Mouse (Mus musculus) heart, embryonic 15.5 days (tissue): ENCODE measurements around the gene Ccdc34. TPM values are rescaled to one million over a fixed set of nuclear protein-coding genes. Genes with fewer than 3 reads are reported as not detected.
A peak's percentile ranks its signal among the peaks of the same experiment; 100 is the strongest.

ENCODE experiments used
- ATAC-seq: fragments of 200-750 bp; cut with Nextera tagmentation; replicated peaks from 2 replicates; pipeline ENCODE4 v1.8.0; 2017; ENCODE audit warnings: low read depth, moderate TSS enrichment; ENCODE audit not compliant: insufficient number of reproducible peaks, insufficient read depth, low FRiP score
- H3K27ac ChIP-seq: fragments of 300-500 bp; sonication (generic); 2 replicates; pipeline ENCODE4 v1.5.1; 2015; ENCODE audit warnings: mild to moderate bottlenecking, inconsistent platforms
- H3K27me3 ChIP-seq: fragments of 300-500 bp; sonication (generic); 2 replicates; pipeline ENCODE4 v1.6.1; 2015; ENCODE audit warnings: inconsistent platforms
- H3K36me3 ChIP-seq: fragments of 300-500 bp; sonication (generic); 2 replicates; pipeline ENCODE4 v1.6.1; 2015; ENCODE audit warnings: mild to moderate bottlenecking, inconsistent platforms
- H3K4me1 ChIP-seq: fragments of 300-500 bp; sonication (generic); replicated peaks from 2 replicates; pipeline ENCODE4 v1.6.1; 2015; ENCODE audit warnings: inconsistent platforms
- H3K4me2 ChIP-seq: fragments of 300-500 bp; sonication (generic); 2 replicates; pipeline ENCODE4 v1.6.1; 2015; ENCODE audit warnings: inconsistent platforms, mild to moderate bottlenecking, moderate library complexity
- H3K4me3 ChIP-seq: fragments of 300-500 bp; sonication (generic); 2 replicates; pipeline ENCODE4 v1.5.1; 2015; ENCODE audit warnings: mild to moderate bottlenecking, inconsistent platforms
- H3K9ac ChIP-seq: fragments of 300-500 bp; sonication (generic); 2 replicates; pipeline ENCODE4 v1.6.1; 2015; ENCODE audit warnings: mild to moderate bottlenecking, inconsistent platforms
- H3K9me3 ChIP-seq: fragments of 300-500 bp; sonication (generic); replicated peaks from 2 replicates; pipeline ENCODE4 v1.6.1; 2016; ENCODE audit warnings: inconsistent platforms
- WGBS: fragments of 180-500 bp; shearing (Covaris S2); methylation state at CpG from one replicate; pipeline ENCODE4 v1.1.7; 2015; ENCODE audit warnings: mixed read lengths; 5-methylcytosine and 5-hydroxymethylcytosine counted together
- polyA plus RNA-seq: library from polyadenylated mRNA; unstranded; fragments of >200 nt; fragmentation: Nextera tagmentation; extraction: Ambion mirVana; gene quantifications from 2 replicates; pipeline ENCODE4 v1.2.1, GENCODE M21; 2015

Gene Ccdc34
- polyA plus RNA-seq, 1 experiment from 2014 or later = 29.8 TPM

DNA sequence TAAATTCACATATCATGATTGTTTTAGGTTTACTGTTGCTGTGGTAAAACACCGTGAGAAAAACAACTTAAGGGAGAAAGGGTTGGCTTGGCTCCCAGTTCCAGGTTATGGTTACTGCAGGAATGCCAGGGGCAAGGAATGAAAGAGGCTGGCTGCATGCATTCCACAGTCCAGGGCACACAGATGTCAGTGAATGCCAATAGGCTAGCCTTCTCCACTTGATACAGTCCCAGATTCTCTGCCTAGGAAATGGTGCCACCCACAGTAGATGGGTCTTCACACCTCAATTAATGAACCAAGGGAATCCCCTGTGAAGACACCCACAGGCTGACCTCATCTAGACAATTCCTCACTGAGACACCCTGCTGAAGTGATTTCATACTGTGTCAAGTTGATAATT lies 12.9 kb upstream of the Ccdc34 start:
- H3K9me3 ChIP-seq = no peaks in the 10 kb centered on the region
- H3K27me3 ChIP-seq = no peaks in the 10 kb centered on the region
- peaks cover 39% of the 10 kb centered on the region for H3K36me3 ChIP-seq
- H3K27ac ChIP-seq = no peak overlapping the region
- 59% methylated on average over 1 of the region's 1 CpGs for WGBS
- ATAC-seq = no peak
- H3K4me3 ChIP-seq = no peak overlapping the region
- H3K9ac ChIP-seq = no peak overlapping the region
- H3K4me1 ChIP-seq = no peaks in the 10 kb centered on the region
- H3K4me2 ChIP-seq = no peak overlapping the region

DNA sequence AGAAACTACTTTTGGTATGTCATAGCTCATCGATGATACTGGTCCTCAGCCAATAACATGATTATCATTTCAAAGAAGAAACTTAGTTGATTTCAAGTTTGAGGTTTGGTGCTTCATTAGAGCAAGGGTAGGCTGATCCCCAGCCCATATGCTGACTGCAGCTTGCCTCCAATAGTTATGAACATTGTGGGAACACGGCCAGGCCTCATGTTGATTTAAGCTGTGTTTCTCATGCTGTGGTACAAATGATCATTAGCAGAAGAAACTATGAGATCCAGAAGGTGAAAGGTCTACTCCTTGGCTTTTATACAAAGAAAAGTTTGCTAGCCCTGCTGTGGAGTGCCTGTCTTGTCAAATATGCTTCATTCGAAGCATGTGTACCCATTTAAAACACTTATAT lies 12.5 kb upstream of the Ccdc34 start:
- ATAC-seq = no peak
- H3K36me3 ChIP-seq = peaks cover 35% of the 10 kb centered on the region
- H3K27ac ChIP-seq = no peak overlapping the region
- WGBS = 78% methylated on average over 3 of the region's 3 CpGs
- H3K27me3 ChIP-seq = no peaks in the 10 kb centered on the region
- no peak overlapping the region for H3K9ac ChIP-seq
- no peak overlapping the region for H3K4me3 ChIP-seq
- no peaks in the 10 kb centered on the region for H3K9me3 ChIP-seq
- no peaks in the 10 kb centered on the region for H3K4me1 ChIP-seq
- no peak overlapping the region for H3K4me2 ChIP-seq

GRCm38 (mm10) chr2:110005596-110006239 lies 11.9 kb upstream of the Ccdc34 start:
- H3K4me2 ChIP-seq = no peak overlapping the region
- no peaks in the 10 kb centered on the region for H3K9me3 ChIP-seq
- no peaks in the 10 kb centered on the region for H3K27me3 ChIP-seq
- peaks cover 35% of the 10 kb centered on the region for H3K36me3 ChIP-seq
- no peak overlapping the region for H3K9ac ChIP-seq
- WGBS = 68% methylated on average over 3 of the region's 3 CpGs
- H3K4me1 ChIP-seq = no peaks in the 10 kb centered on the region
- no peak overlapping the region for H3K4me3 ChIP-seq
- no peak for ATAC-seq
- no peak overlapping the region for H3K27ac ChIP-seq

DNA sequence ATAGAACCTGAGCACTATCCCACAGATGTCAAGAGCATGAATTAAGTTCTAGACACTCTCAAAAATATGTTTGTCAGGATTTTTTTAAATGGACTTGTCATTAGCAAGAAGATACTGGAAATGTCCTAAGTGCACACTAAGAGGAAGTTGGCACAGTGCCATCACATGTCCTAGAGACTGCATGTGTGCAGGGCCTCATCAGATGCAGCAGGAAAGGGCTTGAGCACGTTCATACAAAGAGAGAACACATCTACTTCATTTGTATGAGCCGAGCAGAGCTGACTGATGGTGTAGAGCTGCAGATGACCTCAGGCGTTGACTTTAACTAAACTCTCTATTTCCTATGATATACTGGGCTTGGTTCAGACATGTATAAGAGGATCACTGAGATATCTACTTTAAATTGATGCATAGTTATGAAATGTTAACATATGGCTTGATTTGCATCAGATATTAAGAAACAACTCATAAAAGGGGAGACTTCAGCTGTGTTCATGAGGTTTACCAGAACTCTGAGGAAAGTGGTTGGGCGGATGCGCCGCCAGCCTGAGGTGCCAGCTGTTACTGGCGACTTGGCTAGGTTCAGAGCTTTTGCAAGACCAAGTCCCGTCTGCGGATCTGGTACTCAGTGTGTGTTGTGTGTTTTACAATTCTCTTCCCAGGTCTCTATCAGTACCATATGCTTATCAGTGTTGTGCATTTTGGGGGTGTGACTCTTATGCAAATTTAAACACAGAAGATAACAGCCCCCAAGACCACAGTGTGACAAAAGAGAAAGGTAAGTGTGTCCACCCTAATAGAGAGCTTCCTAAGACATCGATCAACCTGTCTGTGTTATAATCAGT lies 10.0 kb upstream of the Ccdc34 start:
- WGBS = 85% methylated on average over 10 of the region's 10 CpGs
- Histone ChIP-seq H3K4me3 (no peak overlapping the region), H3K9ac (no peak overlapping the region), H3K27me3 (no peaks in the 10 kb centered on the region), H3K4me2 (no peak overlapping the region), H3K36me3 (peaks cover 35% of the 10 kb centered on the region), H3K27ac (no peak overlapping the region), H3K9me3 (no peaks in the 10 kb centered on the region), H3K4me1 (no peaks in the 10 kb centered on the region)
- ATAC-seq = no peak

DNA sequence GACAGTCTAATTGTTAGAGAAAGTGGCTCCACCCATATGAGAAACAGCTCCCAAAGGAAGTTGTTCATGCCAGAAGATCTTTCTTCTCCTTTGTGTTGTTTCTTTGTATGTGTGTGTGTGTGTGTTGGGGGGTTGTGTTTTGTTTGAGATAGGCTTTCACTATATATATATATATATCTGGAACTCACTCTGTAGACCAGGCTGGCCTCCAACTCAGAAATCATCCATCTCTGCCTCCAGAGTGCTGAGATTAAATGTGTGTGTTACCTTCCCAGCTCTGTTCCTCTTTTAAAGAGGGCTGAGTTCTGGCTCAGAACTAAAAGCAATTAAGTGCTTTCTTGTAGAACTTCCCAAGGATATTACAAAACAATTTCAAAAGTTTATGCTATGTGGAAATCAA lies 8.2 kb upstream of the Ccdc34 start:
- H3K27ac ChIP-seq = no peak overlapping the region
- H3K4me1 ChIP-seq = no peaks in the 10 kb centered on the region
- no peak for ATAC-seq
- H3K9ac ChIP-seq = no peak overlapping the region
- H3K36me3 ChIP-seq = peaks cover 35% of the 10 kb centered on the region
- H3K9me3 ChIP-seq = no peaks in the 10 kb centered on the region
- H3K4me3 ChIP-seq = no peak overlapping the region
- no peaks in the 10 kb centered on the region for H3K27me3 ChIP-seq
- H3K4me2 ChIP-seq = no peak overlapping the region

DNA sequence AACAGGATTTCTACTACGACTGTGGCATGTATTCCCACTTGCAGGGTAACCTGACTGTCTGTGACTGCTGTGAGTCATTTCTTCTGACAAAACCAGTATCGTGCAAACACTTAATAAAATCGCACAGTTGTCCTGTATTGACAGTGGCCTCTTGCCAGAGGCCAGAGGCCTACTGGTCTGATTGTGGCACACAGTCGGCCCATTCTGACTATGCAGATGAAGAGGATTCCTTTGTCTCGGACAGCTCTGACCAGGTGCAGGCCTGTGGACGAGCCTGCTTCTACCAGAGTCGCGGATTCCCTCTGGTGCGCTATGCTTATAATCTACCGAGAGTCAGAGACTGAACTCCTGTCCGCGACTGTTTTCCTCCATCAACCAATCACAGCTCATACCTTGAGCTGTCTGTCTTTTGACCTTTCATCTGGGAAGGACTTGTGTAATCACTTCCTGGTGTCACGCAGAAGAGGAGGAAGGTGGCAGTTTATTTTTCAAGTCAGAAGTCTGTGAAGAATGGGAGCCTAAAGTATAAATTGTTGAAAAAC lies 5.4 kb upstream of the Ccdc34 start:
- no peak overlapping the region for H3K27ac ChIP-seq
- no peak overlapping the region for H3K9ac ChIP-seq
- H3K4me1 ChIP-seq = peaks cover 4% of the 10 kb centered on the region
- no peaks in the 10 kb centered on the region for H3K27me3 ChIP-seq
- H3K36me3 ChIP-seq = peaks cover 21% of the 10 kb centered on the region
- H3K4me3 ChIP-seq = no peak overlapping the region
- no peak overlapping the region for H3K4me2 ChIP-seq
- H3K9me3 ChIP-seq = no peaks in the 10 kb centered on the region
- no peak for ATAC-seq
- 89% methylated on average over 13 of the region's 13 CpGs for WGBS

GRCm38 (mm10) chr2:110017087-110017486 lies 530 bp upstream of the Ccdc34 start:
- peak overlapping the region; percentile 89 for H3K9ac ChIP-seq
- WGBS = 40% methylated on average over 7 of the region's 7 CpGs

DNA sequence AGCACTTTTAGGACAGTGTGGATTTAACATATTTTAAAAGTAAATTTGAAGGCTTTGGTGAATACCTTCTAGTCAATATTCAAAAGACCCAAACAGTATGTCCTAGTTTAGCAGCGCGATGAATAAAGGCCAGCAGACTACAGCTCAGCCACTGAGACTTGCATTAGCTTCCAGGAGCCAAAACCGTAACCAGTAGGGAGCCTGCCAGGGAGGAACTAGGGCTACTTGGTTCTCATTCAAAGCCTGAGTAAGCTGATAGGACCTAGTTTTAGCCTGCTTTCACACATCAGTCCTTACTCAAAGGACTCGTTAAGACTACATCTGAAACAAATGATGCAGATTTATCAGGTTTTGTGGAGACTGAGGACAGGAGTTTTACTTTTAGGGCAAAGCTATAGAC lies 2.0 kb downstream of the Ccdc34 start:
- 83% methylated on average over 4 of the region's 4 CpGs for WGBS
- Histone ChIP-seq H3K27me3 (no peaks in the 10 kb centered on the region), H3K27ac (no peak overlapping the region), H3K9ac (peak overlapping the region; percentile 31; the same call in 1 of the 2 replicates), H3K4me1 (peaks cover 26% of the 10 kb centered on the region), H3K9me3 (no peaks in the 10 kb centered on the region), H3K36me3 (peaks cover 4% of the 10 kb centered on the region; the same call in 1 of the 2 replicates), H3K4me2 (peak overlapping the region; percentile 85), H3K4me3 (0 out of 2 replicates have a peak overlapping the region, but pooled peaks have one; percentile 5)
- ATAC-seq = no peak

More at GRCm38 (mm10) chr2:110017087-110017486, 530 bp upstream of the Ccdc34 start:
- H3K4me1 ChIP-seq = peaks cover 24% of the 10 kb centered on the region
- H3K27ac ChIP-seq = no peak overlapping the region
- H3K4me3 ChIP-seq = peak overlapping the region; percentile 87
- H3K4me2 ChIP-seq = peak overlapping the region; percentile 85
- no peaks in the 10 kb centered on the region for H3K27me3 ChIP-seq
- peaks cover 8% of the 10 kb centered on the region for H3K36me3 ChIP-seq
- H3K9me3 ChIP-seq = no peaks in the 10 kb centered on the region
- no peak for ATAC-seq

- no peaks in the 10 kb centered on the region for H3K27me3 ChIP-seq
- peaks cover 26% of the 10 kb centered on the region for H3K4me1 ChIP-seq
- no peak overlapping the region for H3K4me3 ChIP-seq
- WGBS = 90% methylated on average over 1 of the region's 1 CpGs
- no peak overlapping the region for H3K27ac ChIP-seq
- H3K4me2 ChIP-seq = 0 out of 2 replicates have a peak overlapping the region, but pooled peaks have one; percentile 85
- no peak for ATAC-seq
- peaks cover 4% of the 10 kb centered on the region; the same call in 1 of the 2 replicates for H3K36me3 ChIP-seq
- no peak overlapping the region for H3K9ac ChIP-seq
- H3K9me3 ChIP-seq = no peaks in the 10 kb centered on the region
Observed at GRCm38 (mm10) chr2:110020430-110020829, 2.8 kb downstream of the Ccdc34 start.

DNA sequence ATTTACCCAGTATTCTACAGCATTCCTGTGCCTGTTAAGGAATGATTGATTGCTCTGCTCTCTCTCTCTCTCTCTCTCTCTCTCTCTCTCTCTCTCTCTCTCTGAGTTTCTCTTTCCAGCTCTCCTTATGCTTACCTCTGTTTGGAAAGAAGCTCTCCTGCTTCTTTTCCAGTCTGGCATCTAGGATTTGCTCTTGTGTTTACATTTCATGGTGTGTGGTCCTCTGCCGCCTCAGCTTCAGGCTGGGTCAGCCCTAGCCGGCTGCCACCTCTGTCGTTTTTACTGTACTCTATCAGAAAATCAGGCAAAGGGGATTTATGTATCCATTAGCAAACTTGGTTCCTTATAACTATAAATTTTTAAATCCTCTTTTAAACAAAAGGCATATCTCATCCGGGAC lies 18.6 kb downstream of the Ccdc34 start:
- H3K36me3 ChIP-seq = peaks cover 9% of the 10 kb centered on the region
- peaks cover 14% of the 10 kb centered on the region; the same call in 1 of the 2 replicates for H3K4me1 ChIP-seq
- H3K4me2 ChIP-seq = no peak overlapping the region; the same call in 1 of the 2 replicates
- WGBS = 30% methylated on average over 4 of the region's 4 CpGs
- ATAC-seq = no peak
- H3K27me3 ChIP-seq = no peaks in the 10 kb centered on the region
- no peaks in the 10 kb centered on the region for H3K9me3 ChIP-seq
- H3K9ac ChIP-seq = no peak overlapping the region
- no peak overlapping the region for H3K4me3 ChIP-seq
- peak overlapping the region; percentile 64; the same call in 1 of the 2 replicates for H3K27ac ChIP-seq

- 43% methylated on average over 4 of the region's 4 CpGs for WGBS
- peaks cover 14% of the 10 kb centered on the region; the same call in 1 of the 2 replicates for H3K4me1 ChIP-seq
- peak overlapping the region; percentile 3; the same call in 1 of the 2 replicates for H3K4me2 ChIP-seq
- peak overlapping the region; percentile 64 for H3K27ac ChIP-seq
- no peak for ATAC-seq
- no peaks in the 10 kb centered on the region for H3K27me3 ChIP-seq
- H3K9ac ChIP-seq = no peak overlapping the region
- H3K36me3 ChIP-seq = peaks cover 9% of the 10 kb centered on the region
- H3K4me3 ChIP-seq = no peak overlapping the region
- no peaks in the 10 kb centered on the region for H3K9me3 ChIP-seq
Observed at GRCm38 (mm10) chr2:110036665-110037064, 19.0 kb downstream of the Ccdc34 start.
